Mouse (Mus musculus) T-helper 1 cell (primary cell): ENCODE results near the gene Adk.

Experiments used
- in situ Hi-C: fragments of 300-600 bp; cut with MboI, MseI; formaldehyde crosslinking; loops from one replicate; pipeline ENCODE4 v1.15.1; 2025; ENCODE audit warnings: high pct_unique_total_duplicates

Gene Adk

DNA sequence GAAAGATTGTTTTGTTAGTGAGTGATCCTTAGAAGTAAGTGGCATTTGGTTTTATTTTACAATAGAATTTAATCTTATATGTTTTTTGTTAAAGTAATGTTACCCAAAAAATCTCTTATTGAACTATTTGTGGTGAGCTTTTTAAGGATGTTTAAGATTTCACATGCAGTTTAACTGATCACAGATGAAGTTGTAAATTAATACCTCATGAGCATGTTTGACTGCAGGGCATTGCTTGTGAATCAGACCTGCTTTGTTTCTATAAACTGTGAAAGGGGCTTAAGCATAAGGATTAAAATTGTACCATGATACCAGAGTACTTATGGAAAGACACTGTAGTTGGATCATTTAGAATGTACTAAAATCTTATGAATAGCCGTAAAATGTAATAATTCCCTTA is 94.8 kb downstream of the Adk start:
- in situ Hi-C loops, result loop anchor here (25.0 kb wide), 2 partner anchors 515 to 590 kb away; no protein-coding TSS in a partner anchor

DNA sequence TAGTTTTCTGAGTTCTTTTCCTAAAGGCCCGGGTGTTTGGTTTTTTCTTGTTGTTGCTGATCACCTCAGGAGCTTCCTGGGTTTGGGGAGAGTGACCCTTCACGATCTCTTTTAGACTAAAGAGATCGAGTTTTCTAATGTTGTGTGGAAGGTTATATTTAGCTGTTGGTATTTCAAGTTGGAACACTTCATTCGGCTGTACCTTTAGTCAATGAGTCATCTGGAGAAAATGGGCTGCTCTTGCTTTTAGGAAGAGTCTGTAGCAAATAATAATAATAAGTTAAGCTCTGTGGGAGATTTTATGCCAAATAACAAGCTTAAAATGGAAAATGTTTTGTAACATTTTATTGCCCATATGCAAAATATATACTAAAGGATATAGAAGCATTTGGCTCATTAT is 97.9 kb downstream of the Adk start:
- in situ Hi-C loops, result no loop called here

DNA sequence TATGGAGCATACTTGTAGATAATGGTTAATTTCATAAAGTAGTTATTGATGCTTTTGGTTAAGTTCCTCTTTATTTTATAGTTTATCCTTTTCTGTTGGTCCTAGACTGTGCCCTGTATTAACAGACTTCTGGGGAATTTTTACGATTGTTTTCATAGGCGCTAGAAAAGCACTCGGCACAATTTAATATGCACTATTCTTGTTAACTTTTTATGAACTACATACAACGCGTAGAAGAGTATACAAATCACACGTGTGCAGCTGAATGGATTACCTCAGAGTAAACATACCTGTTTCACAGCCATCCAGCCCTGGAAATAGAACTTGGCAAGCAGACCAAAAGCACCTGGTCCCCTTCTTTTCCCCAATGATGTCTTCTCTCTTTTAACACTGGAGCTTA is 99.7 kb downstream of the Adk start:
- in situ Hi-C loops, result no loop called here

DNA sequence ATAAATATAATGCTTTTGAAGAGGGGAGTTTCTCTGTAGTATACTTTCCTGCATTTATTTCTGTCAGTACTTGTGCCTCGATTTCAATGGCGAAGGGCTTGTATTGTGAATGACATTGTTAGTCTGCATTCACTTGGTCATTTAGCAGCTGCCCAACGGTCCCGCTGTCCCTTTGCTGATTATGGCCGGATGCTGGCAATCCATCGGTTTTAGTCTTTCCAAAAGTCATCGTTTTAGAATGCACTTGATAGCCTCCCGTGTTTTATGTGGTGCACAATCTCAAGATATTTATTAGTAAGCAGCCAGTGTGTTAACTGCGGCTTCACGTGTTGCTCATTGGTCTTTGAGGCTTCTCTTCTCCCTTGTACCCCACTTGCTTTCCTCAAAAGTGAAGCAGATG is 113.3 kb downstream of the Adk start:
- in situ Hi-C loops, result loop anchor here (10.0 kb wide), 1 partner anchor 1099 kb away; no protein-coding TSS in a partner anchor

DNA sequence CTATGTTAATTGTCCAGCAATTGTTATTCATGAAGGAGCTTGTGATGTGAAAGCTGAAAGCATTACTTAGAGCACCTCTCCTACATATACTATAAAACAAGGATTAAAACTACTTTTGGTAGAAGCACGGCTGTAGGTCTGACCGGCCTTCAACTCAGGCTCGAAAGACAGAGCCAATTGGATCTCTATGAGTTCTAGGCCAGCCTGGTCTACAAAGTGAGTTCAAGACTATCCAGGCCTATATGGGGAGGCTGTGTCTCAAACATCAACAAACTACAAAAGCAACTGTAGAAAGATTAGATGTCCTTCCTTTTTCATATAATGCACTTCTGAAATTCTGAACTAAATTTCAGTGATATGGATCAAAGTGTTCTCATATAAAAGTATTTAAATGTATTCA is 113.7 kb downstream of the Adk start:
- in situ Hi-C loops, result loop anchor here (10.0 kb wide), 1 partner anchor 1099 kb away; no protein-coding TSS in a partner anchor

DNA sequence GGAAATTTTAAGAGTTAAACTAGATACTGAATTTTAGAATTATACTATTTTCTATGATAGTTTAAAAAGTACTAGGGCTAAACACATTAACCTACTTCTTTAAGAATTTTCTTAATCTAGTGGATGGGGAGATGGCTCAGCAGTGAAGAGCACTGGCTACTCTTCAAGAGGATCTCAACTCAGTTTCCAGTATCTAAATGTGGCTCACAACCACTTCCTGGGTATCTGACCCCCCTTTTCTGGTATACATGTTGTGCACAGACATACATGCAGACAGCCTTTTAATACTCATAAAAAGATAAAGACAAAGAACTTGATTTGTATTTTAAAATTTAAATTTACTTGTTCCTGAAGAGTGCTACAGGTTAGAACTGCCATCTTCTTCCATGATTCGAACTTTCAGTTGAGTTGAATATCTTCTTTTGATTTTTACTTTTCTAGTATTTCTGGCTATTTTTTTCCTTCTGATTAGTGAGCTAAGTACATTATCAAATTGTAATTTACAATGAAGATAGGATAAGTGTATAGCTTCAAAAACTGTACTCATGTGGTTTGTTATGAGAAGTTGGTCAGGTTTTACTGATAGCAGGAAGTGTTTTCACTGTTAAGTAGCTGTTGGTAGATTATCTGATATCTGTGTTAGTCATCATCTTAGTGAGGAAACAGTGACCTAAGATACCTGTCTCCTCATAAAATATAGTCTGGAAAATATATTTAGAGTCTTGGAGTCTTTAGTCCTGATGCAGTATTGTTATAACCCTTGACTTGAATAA is 121.8 kb downstream of the Adk start:
- in situ Hi-C loops, result no loop called here

DNA sequence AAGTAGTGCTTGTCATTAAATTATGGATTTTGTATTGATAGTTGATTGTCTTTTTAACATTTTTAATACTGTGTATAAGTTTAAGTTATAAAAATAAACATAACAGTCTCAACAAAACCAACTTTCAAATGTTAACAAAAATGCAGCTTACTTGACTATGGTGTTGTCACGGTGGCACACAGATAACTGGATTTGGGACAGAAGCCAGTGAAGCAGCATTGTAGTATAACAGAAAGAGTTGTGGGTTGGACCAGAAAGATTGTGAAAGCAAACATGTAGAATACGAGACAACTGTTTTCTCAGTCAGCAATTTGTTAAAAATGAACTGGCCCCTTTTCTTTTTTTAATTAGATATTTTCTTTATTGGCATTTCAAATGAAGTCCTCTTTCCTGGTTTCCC is 122.4 kb downstream of the Adk start:
- in situ Hi-C loops, result no loop called here

DNA sequence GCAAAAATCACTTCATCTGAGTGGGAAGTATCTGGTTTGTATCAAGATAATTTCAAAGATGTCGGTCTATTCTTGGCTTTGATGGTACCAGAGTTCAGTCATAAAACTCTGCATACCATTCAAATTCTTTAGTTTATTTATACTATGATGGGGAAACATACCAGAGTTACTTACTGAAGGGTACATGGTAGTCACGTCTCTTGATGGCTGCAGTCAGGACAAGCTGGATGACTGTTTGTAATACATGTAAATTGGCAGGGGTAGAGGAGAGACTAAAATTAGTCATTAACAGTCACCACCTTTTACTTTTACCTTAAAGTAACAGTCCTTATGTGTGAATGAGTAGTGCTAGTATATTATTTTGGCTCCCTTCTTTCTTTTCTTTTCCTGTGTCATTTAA is 125.4 kb downstream of the Adk start:
- in situ Hi-C loops, result no loop called here

DNA sequence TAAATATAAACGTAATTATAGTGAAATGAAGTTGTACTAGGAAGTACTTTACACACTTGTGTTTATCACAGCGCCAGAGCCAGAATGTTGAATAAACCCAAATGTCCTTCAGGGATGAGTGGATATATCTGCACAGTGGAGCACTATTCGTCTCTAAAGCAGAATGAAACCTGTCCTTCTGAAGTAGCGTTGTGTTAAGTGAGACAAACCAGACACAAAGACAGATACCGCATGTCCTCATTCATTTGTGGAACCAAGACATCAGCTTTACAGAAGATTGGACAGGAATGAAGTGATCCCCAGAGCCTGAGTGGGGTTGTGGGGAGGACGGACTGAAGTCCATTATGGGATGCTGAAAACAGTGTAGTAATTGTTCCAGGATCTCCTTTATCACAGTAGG is 126.0 kb downstream of the Adk start:
- in situ Hi-C loops, result no loop called here

DNA sequence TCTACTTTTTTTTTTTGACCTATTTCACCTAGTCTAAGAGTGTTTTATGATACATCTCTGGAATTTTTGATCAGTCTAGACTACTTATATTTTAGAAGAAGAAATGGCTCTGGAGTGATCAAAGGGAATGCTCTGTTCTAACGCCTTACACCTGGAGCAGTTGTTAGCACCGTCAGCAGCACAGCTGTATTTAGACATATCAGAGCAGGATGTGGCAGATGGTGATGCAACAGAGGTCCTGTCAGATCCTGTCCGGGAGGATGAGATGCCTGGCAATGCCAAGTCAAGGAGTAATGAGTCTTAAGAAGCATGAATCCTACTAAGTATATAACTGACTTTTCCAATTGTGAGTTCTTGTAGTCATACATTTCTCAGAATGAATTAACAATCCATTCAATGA is 128.7 kb downstream of the Adk start:
- in situ Hi-C loops, result no loop called here

DNA sequence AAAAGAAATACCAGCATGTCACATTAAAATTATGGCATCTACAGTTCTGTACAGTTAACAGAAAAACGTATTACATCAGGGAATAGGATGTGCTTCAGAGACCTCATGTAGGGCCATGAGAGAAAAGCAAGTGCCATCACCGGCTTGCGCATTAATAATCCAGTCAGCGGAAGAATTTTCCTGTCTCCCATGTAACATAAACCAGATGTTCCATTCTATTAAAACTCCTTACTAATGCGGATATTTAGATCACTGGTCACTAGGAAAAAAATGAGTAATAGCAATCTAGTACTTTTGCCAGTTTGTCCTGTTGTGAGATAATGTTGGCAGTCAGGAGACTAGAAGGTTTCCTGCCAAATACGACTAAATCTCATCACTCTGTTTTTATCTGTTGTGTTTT is 139.6 kb downstream of the Adk start:
- in situ Hi-C loops, result no loop called here

DNA sequence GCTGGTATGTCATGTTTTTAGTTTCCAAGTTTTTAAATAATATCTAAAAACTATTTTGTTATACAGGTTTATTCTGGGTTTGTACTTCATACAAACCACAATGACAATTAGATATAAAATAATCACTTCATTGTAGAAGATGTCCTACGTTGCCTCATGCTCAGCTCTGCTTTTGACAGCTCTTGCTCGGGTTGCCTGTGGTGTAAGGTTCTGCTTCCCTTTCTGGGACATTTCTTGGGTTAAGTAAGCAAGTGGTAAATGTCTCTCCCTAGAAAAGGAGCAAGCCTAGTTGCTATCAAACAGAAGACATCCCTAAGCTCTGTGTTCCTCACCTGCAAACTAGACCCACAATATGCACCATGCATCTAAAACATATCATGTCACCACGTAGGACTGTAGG is 140.4 kb downstream of the Adk start:
- in situ Hi-C loops, result no loop called here

DNA sequence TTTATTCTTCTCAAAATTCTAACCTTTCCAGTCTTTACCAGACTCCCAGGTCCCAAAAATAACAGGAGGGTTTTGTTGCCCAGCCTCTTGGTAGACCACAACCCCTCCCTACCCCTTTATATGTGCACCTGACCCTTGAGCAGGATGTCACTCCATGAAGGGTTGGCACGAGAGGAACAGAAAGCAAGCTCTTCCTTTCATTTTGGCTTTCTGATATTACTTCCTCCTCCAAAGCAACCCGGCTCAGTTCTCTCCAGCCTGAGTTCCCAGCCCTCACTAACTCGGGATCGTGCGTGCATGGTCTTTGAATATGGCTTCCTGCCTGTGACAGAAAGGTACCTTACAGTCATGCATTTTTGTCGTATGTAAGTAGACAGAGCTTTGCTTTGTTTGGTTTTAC is 142.0 kb downstream of the Adk start:
- in situ Hi-C loops, result no loop called here

DNA sequence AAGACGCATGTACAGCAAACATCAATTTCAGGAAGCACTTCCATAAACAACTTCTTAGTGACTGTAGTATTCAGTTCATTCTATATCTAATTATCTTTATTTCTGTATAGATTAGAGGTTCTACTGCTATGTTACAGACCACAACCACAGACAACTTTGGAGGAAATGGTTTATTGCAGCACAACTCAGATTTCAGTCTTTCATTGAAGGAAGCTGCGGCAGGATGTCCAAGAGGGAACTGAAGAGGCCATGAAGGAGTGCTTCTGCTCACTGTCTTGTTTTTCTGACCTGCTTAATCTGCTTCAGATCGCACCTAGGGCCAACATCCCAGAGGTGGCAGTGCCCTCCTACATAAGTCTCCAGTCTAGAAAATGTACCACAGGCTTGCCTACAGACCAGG is 148.5 kb downstream of the Adk start:
- in situ Hi-C loops, result no loop called here

DNA sequence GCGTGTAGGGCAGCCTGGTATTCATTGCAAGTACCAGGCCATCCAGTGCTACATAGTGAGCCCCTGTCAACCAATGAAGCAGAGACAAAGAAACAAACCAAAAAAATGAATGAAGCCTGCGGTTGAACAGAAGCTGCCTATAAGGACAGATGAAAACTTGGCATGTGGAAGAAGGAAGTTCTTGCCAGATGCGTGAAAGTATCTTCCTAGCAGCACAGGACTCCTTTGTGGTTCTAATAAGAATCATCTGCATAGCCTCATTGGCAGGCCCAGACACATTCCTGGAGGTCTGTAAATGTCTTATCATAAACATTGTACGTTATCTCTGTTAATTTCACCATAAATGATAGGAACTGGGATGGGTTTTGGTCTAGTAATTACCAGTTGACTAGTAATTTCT is 154.1 kb downstream of the Adk start:
- in situ Hi-C loops, result no loop called here

DNA sequence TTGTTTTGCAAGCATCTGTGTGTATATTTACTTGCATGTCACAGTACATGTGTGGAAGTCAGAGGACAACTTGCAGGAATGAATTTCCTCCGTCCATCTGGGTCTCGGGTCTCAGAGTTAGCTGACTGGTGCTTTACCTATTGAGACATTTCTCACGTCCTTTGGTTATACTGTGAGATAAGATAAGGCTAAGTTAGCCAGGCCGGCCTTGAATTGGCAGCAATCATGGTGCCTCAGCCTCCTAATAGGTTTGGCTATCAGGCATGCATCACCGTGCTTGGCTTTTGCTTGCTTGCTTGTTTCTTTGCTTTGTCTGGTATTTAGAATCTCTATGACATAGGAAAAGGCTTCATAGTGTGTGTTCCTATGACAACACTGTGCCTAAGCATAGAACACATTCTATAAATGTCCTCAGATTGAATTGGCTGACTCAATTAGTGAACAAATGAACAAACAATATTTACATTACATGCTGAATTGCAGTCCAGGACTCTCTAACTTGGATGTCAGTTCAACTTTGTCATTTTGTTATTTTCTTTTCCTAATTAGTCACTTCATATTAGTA is 169.3 kb downstream of the Adk start:
- in situ Hi-C loops, result no loop called here

DNA sequence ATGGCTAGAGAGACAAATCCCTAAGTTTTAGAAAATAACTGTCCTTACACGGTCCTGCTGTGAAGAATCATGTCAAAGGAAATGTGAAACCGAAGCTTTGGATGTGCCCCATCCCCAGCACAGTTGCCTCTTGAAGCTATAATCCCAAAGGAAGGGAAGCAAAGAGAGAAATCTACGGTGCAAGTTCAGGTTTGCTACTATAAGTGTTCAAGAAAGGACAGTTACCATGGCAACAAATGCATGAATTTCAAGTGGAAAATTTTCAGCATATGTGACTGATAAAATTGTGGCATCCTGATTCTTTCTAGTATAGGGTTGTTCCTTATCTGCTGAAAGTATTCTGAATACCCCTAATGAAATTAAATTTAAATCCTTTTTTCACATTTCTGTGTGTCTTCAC is 169.8 kb downstream of the Adk start:
- in situ Hi-C loops, result no loop called here

DNA sequence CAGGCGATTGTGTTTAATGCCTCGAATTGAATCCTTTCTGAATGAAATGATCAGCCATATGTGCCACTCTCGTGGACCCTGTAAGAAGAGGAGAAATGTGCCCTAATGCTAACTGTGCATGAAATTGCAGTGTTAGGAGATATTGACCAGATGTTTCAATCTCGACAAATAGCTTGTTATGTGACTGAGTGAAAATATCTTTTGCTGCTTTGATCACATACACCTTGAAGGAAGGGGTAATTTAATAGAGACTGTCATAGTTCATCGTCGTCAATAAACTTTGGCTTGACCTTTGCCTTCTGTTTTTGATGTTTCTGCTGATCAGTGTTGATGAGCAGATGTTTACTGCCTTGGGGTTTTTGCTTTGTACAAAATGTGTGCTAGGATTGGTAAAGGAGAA is 171.1 kb downstream of the Adk start:
- in situ Hi-C loops, result no loop called here

DNA sequence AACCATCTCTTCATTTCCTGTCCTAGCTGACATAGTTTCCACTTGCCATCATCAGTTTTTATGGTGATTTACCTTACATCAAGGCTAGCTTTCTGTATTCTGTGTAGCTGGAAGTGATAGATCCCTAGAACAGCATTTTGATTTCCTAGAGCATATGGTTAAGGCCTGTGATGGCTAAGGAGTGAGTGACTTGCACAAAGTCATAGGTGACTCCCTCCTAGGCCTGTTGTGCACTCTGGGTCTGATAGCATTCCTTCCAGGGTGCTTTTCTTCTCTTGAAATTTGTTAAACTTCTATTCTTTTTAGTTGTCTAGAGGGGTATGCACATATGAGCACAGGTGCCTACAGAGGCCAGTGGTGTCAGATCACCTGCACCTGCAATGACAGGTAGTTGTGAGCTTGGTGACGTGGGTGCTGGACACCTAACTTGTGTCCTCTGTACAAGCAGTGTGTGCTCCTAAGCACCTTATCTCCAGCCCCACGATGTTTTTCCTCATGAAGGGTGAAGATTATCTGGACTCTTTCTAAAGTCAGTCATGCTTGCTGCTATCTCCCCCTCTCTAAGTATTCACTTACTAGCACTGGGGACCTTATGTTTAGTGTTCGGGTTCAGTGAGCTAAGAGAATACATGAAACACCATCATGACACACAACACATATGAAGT is 171.7 kb downstream of the Adk start:
- in situ Hi-C loops, result no loop called here

DNA sequence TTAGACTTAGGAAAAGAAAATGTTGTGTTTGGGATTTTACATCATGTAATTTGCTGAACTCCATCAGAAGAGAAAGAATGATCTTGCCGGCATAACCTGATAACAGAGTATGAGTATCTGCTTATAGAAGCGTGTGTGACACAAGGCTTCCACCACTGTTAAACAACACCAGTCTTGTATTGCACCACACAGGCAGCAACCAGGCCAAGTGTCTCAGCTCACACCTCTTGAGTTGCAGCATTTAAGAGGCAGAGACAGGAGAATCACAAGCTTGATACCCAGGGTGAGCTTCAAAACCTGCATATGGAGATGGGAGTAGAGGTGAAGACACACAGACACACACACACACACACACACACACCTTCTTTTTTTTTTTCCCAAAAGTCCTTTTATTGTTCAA is 184.7 kb downstream of the Adk start:
- in situ Hi-C loops, result no loop called here

DNA sequence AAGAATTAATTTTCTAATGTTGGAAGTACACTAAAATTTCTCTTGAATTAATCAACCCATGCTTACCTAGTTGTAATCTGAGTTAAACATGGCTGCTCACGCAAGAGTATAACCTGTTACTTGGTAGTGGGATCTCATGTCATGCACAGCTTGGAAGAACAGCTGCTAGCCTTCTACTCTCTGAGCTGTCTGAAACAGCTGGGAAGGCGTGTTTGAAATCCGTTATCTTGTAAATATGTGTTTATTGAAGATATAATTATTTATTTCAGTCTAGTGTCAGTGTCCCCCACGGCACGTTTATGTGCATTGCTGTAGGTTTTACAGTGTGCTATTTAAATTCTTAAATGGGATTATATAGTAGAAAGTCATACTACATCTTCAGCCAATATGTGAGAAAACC is 188.7 kb downstream of the Adk start:
- in situ Hi-C loops, result no loop called here

DNA sequence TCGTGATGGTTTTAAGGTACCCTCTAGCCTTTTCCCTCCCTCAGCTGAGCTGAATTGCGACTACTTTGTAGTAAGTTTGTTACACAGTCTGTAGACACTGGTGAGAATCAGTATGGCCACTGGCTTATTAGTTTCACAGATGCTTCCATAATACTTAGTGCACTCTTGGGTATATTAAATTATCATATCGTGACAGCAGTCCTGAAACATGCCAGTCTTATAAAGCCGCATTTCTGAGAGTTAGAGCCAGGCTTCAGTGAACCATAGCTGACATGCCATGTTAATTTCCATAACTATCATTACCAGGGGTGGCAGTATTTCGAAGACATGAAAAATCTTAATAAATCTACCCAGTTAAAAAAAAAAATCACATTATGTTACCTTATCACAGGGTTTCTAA is 199.0 kb downstream of the Adk start:
- in situ Hi-C loops, result no loop called here

DNA sequence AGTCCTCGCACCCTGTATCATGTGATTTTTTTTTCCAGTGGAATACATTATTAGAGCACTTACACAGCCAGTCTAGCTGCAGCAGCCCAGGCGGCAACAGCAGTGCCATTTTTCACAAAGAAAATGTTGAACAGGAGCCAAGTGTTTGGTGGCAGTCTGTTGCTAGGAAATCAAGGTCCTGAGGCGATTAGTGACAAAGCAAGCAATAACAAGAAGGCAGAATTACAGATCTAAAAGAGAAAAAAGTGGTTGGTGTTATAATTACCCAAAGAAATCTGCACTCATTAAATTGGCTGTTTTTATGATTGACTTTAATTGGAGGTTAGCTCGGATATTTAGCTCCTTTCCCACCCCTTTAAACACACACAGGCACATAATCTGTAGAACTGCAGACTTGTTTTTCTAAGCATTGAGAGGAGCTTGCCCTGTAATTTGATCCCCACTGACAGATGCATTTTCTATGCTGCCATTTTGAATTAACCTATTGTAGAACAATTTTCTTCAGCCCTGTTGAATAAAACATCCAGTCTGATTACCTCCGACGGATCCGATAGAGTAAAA is 200.0 kb downstream of the Adk start:
- in situ Hi-C loops, result no loop called here
